Mouse (Mus musculus): ENCODE results near the gene Bnc2.

DNA sequence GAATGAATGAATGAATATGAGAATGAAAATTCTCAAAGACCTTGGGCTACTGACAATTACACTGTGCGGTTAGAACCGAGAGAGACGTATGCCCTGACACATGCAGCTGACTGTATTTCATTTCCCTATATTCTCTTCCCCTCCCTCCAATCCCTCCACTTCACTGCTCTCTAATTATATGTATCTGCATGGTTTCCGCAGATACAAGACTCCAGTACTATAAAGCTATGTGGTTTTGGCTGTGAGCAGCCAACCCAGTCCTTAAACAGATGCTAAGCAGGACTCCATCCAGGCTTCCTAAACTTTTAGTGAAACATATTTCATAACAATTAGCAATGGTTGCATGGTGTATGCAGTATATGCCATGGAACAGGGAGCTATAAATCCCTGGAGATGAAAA is 344.6 kb downstream of the Bnc2 start:
- TF ChIP-seq EP300 (IDR thresholded peaks at IDR 0.05; ENCODE audit: insufficient read depth, low read depth, low read length) (no peak), CTCF (IDR thresholded peaks at IDR 0.05; ENCODE audit: low read depth, low read length) (no peak)
